Mouse (Mus musculus): ENCODE results near the gene Snrnp25. TPM values are rescaled to one million over a fixed set of nuclear protein-coding genes. Genes with fewer than 3 reads are reported as not detected.

Gene Snrnp25
- polyA plus RNA-seq, 1 experiment from 2014 or later, result 114 TPM

GRCm38 (mm10) chr11:32190119-32190518 lies 15.1 kb upstream of the Snrnp25 start:
- DNase-seq (ENCODE audit: low spot score) (no peak), ATAC-seq (replicated peaks; ENCODE audit: low FRiP score) (no peak)
- Histone ChIP-seq H3K4me1 (replicated peaks; ENCODE audit: control insufficient read depth, insufficient read depth, low read length) (no peaks in the 10 kb centered on the region), H3K4me3 (ENCODE audit: low read depth, low read length) (no peak overlapping the region), H3K27ac (ENCODE audit: low read depth, low read length) (no peak overlapping the region), H3K4me2 (no peak overlapping the region), H3K27me3 (replicated peaks; ENCODE audit: control insufficient read depth, insufficient read depth, low read length) (no peaks in the 10 kb centered on the region), H3K9ac (ENCODE audit: low read depth, low read length) (no peak overlapping the region), H3K36me3 (ENCODE audit: control insufficient read depth, insufficient read depth, low read length) (no peaks in the 10 kb centered on the region), H3K9me3 (ENCODE audit: control insufficient read depth, low read length) (no peaks in the 10 kb centered on the region)
- 82% methylated on average over 9 of the region's 9 CpGs for WGBS

GRCm38 (mm10) chr11:32190603-32191110 lies 14.6 kb upstream of the Snrnp25 start:
- DNase-seq (ENCODE audit: low spot score), result no peak
- Histone ChIP-seq H3K9ac (ENCODE audit: low read depth, low read length) (no peak overlapping the region), H3K36me3 (ENCODE audit: control insufficient read depth, insufficient read depth, low read length) (no peaks in the 10 kb centered on the region), H3K9me3 (ENCODE audit: control insufficient read depth, low read length) (no peaks in the 10 kb centered on the region), H3K4me1 (replicated peaks; ENCODE audit: control insufficient read depth, insufficient read depth, low read length) (peaks cover 2% of the 10 kb centered on the region; the same call in 1 of the 2 replicates), H3K4me2 (no peak overlapping the region), H3K27ac (ENCODE audit: low read depth, low read length) (no peak overlapping the region), H3K27me3 (replicated peaks; ENCODE audit: control insufficient read depth, insufficient read depth, low read length) (no peaks in the 10 kb centered on the region), H3K4me3 (ENCODE audit: low read depth, low read length) (no peak overlapping the region)
- 81% methylated on average over 13 of the region's 13 CpGs for WGBS
- ATAC-seq (replicated peaks; ENCODE audit: low FRiP score), result no peak

- Histone ChIP-seq H3K27ac (ENCODE audit: low read depth, low read length) (no peak overlapping the region), H3K36me3 (ENCODE audit: control insufficient read depth, insufficient read depth, low read length) (no peaks in the 10 kb centered on the region), H3K4me1 (replicated peaks; ENCODE audit: control insufficient read depth, insufficient read depth, low read length) (peaks cover 8% of the 10 kb centered on the region), H3K9ac (ENCODE audit: low read depth, low read length) (no peak overlapping the region), H3K4me2 (no peak overlapping the region), H3K4me3 (ENCODE audit: low read depth, low read length) (no peak overlapping the region), H3K9me3 (ENCODE audit: control insufficient read depth, low read length) (no peaks in the 10 kb centered on the region), H3K27me3 (replicated peaks; ENCODE audit: control insufficient read depth, insufficient read depth, low read length) (no peaks in the 10 kb centered on the region)
- DNase-seq (ENCODE audit: low spot score) (no peak), ATAC-seq (replicated peaks; ENCODE audit: low FRiP score) (no peak)
- 90% methylated on average over 10 of the region's 10 CpGs for WGBS
Measured at GRCm38 (mm10) chr11:32193156-32193555, 12.1 kb upstream of the Snrnp25 start.

GRCm38 (mm10) chr11:32194086-32194485 lies 11.1 kb upstream of the Snrnp25 start:
- Histone ChIP-seq H3K27me3 (replicated peaks; ENCODE audit: control insufficient read depth, insufficient read depth, low read length) (no peaks in the 10 kb centered on the region), H3K9ac (ENCODE audit: low read depth, low read length) (no peak overlapping the region), H3K4me1 (replicated peaks; ENCODE audit: control insufficient read depth, insufficient read depth, low read length) (peaks cover 15% of the 10 kb centered on the region), H3K4me2 (no peak overlapping the region), H3K4me3 (ENCODE audit: low read depth, low read length) (no peak overlapping the region), H3K27ac (ENCODE audit: low read depth, low read length) (no peak overlapping the region), H3K36me3 (ENCODE audit: control insufficient read depth, insufficient read depth, low read length) (no peaks in the 10 kb centered on the region), H3K9me3 (ENCODE audit: control insufficient read depth, low read length) (no peaks in the 10 kb centered on the region)
- DNase-seq (ENCODE audit: low spot score) (peak; percentile 26), ATAC-seq (replicated peaks; ENCODE audit: low FRiP score) (no peak)
- WGBS, result 80% methylated on average over 10 of the region's 10 CpGs

- peaks cover 20% of the 10 kb centered on the region for H3K4me1 ChIP-seq (replicated peaks; ENCODE audit: control insufficient read depth, insufficient read depth, low read length)
- 83% methylated on average over 5 of the region's 5 CpGs for WGBS
- no peak overlapping the region for H3K4me2 ChIP-seq
- no peak overlapping the region for H3K4me3 ChIP-seq (ENCODE audit: low read depth, low read length)
- no peaks in the 10 kb centered on the region for H3K27me3 ChIP-seq (replicated peaks; ENCODE audit: control insufficient read depth, insufficient read depth, low read length)
- no peaks in the 10 kb centered on the region for H3K9me3 ChIP-seq (ENCODE audit: control insufficient read depth, low read length)
- no peaks in the 10 kb centered on the region for H3K36me3 ChIP-seq (ENCODE audit: control insufficient read depth, insufficient read depth, low read length)
- no peak overlapping the region for H3K27ac ChIP-seq (ENCODE audit: low read depth, low read length)
- no peak overlapping the region for H3K9ac ChIP-seq (ENCODE audit: low read depth, low read length)
- DNase-seq (ENCODE audit: low spot score) (no peak), ATAC-seq (replicated peaks; ENCODE audit: low FRiP score) (no peak)
Measured at GRCm38 (mm10) chr11:32194626-32195025, 10.6 kb upstream of the Snrnp25 start.

GRCm38 (mm10) chr11:32195867-32196540 lies 9.2 kb upstream of the Snrnp25 start:
- Histone ChIP-seq H3K27me3 (replicated peaks; ENCODE audit: control insufficient read depth, insufficient read depth, low read length) (no peaks in the 10 kb centered on the region), H3K4me3 (ENCODE audit: low read depth, low read length) (no peak overlapping the region), H3K9me3 (ENCODE audit: control insufficient read depth, low read length) (no peaks in the 10 kb centered on the region), H3K9ac (ENCODE audit: low read depth, low read length) (no peak overlapping the region), H3K4me1 (replicated peaks; ENCODE audit: control insufficient read depth, insufficient read depth, low read length) (peaks cover 26% of the 10 kb centered on the region), H3K36me3 (ENCODE audit: control insufficient read depth, insufficient read depth, low read length) (no peaks in the 10 kb centered on the region), H3K27ac (ENCODE audit: low read depth, low read length) (no peak overlapping the region), H3K4me2 (peak overlapping the region; percentile 33)
- 16% methylated on average over 11 of the region's 11 CpGs for WGBS
- ATAC-seq (replicated peaks; ENCODE audit: low FRiP score), result peak; percentile 39
- no peak for DNase-seq (ENCODE audit: low spot score)

GRCm38 (mm10) chr11:32196727-32197126 lies 8.5 kb upstream of the Snrnp25 start:
- no peak for DNase-seq (ENCODE audit: low spot score)
- ATAC-seq (replicated peaks; ENCODE audit: low FRiP score), result no peak
- Histone ChIP-seq H3K4me2 (no peak overlapping the region), H3K27ac (ENCODE audit: low read depth, low read length) (no peak overlapping the region), H3K4me1 (replicated peaks; ENCODE audit: control insufficient read depth, insufficient read depth, low read length) (peaks cover 26% of the 10 kb centered on the region), H3K9ac (ENCODE audit: low read depth, low read length) (no peak overlapping the region), H3K36me3 (ENCODE audit: control insufficient read depth, insufficient read depth, low read length) (no peaks in the 10 kb centered on the region), H3K4me3 (ENCODE audit: low read depth, low read length) (no peak overlapping the region), H3K27me3 (replicated peaks; ENCODE audit: control insufficient read depth, insufficient read depth, low read length) (no peaks in the 10 kb centered on the region), H3K9me3 (ENCODE audit: control insufficient read depth, low read length) (no peaks in the 10 kb centered on the region)
- 53% methylated on average over 6 of the region's 6 CpGs for whole genome bisulfite sequencing

GRCm38 (mm10) chr11:32197766-32198165 lies 7.4 kb upstream of the Snrnp25 start:
- Histone ChIP-seq H3K4me1 (replicated peaks; ENCODE audit: control insufficient read depth, insufficient read depth, low read length) (peaks cover 26% of the 10 kb centered on the region), H3K9ac (ENCODE audit: low read depth, low read length) (no peak overlapping the region), H3K36me3 (ENCODE audit: control insufficient read depth, insufficient read depth, low read length) (no peaks in the 10 kb centered on the region), H3K9me3 (ENCODE audit: control insufficient read depth, low read length) (no peaks in the 10 kb centered on the region), H3K27me3 (replicated peaks; ENCODE audit: control insufficient read depth, insufficient read depth, low read length) (no peaks in the 10 kb centered on the region), H3K4me2 (no peak overlapping the region), H3K27ac (ENCODE audit: low read depth, low read length) (no peak overlapping the region), H3K4me3 (ENCODE audit: low read depth, low read length) (no peak overlapping the region)
- WGBS, result 50% methylated on average over 3 of the region's 3 CpGs
- DNase-seq (ENCODE audit: low spot score) (no peak), ATAC-seq (replicated peaks; ENCODE audit: low FRiP score) (no peak)

- no peak for DNase-seq (ENCODE audit: low spot score)
Measured at GRCm38 (mm10) chr11:32198256-32198955, 6.8 kb upstream of the Snrnp25 start.

More at GRCm38 (mm10) chr11:32198256-32198955, 6.8 kb upstream of the Snrnp25 start:
- H3K27me3 ChIP-seq (replicated peaks; ENCODE audit: control insufficient read depth, insufficient read depth, low read length), result no peaks in the 10 kb centered on the region
- 53% methylated on average over 14 of the region's 14 CpGs for WGBS
- ATAC-seq (replicated peaks; ENCODE audit: low FRiP score), result no peak
- peaks cover 26% of the 10 kb centered on the region for H3K4me1 ChIP-seq (replicated peaks; ENCODE audit: control insufficient read depth, insufficient read depth, low read length)
- no peak overlapping the region for H3K27ac ChIP-seq (ENCODE audit: low read depth, low read length)
- H3K36me3 ChIP-seq (ENCODE audit: control insufficient read depth, insufficient read depth, low read length), result no peaks in the 10 kb centered on the region
- no peak overlapping the region for H3K4me3 ChIP-seq (ENCODE audit: low read depth, low read length)
- H3K4me2 ChIP-seq, result no peak overlapping the region
- no peaks in the 10 kb centered on the region for H3K9me3 ChIP-seq (ENCODE audit: control insufficient read depth, low read length)
- no peak overlapping the region for H3K9ac ChIP-seq (ENCODE audit: low read depth, low read length)
